Mouse (Mus musculus): Measurements from ENCODE around the gene Ptgis. TPM values are rescaled to one million over a fixed set of nuclear protein-coding genes. Genes with fewer than 3 reads are reported as not detected.

The Ptgis gene
- polyA plus RNA-seq, 1 experiment from 2014 or later = 37.6 TPM

- ATAC-seq (ENCODE audit: low read depth) = no peak
- Histone ChIP-seq H3K4me3 (ENCODE audit: low read depth, low read length) (no peak overlapping the region), H3K36me3 (ENCODE audit: control insufficient read depth, insufficient read depth, low read length) (no peaks in the 10 kb centered on the region), H3K4me2 (ENCODE audit: low read depth, low read length) (no peak overlapping the region), H3K9me3 (ENCODE audit: control insufficient read depth, low read length) (no peaks in the 10 kb centered on the region), H3K4me1 (ENCODE audit: control insufficient read depth, insufficient read depth, low read length) (peaks cover 4% of the 10 kb centered on the region; the same call in 1 of the 2 replicates), H3K9ac (ENCODE audit: low read depth, low read length) (no peak overlapping the region), H3K27me3 (replicated peaks; ENCODE audit: control insufficient read depth, insufficient read depth, low read length) (no peaks in the 10 kb centered on the region), H3K27ac (replicated peaks; ENCODE audit: low read depth, low read length) (no peak overlapping the region)
- WGBS = 76% methylated on average over 7 of the region's 7 CpGs
- DNase-seq (ENCODE audit: low spot score) = no peak
Measured at GRCm38 (mm10) chr2:167203505-167204166, 36.8 kb downstream of the Ptgis start.

- H3K27me3 ChIP-seq (replicated peaks; ENCODE audit: control insufficient read depth, insufficient read depth, low read length) = no peaks in the 10 kb centered on the region
- no peaks in the 10 kb centered on the region for H3K36me3 ChIP-seq (ENCODE audit: control insufficient read depth, insufficient read depth, low read length)
- peaks cover 4% of the 10 kb centered on the region; the same call in 1 of the 2 replicates for H3K4me1 ChIP-seq (ENCODE audit: control insufficient read depth, insufficient read depth, low read length)
- H3K27ac ChIP-seq (replicated peaks; ENCODE audit: low read depth, low read length) = no peak overlapping the region
- H3K4me3 ChIP-seq (ENCODE audit: low read depth, low read length) = no peak overlapping the region
- DNase-seq (ENCODE audit: low spot score) (peak; percentile 51), ATAC-seq (ENCODE audit: low read depth) (no peak)
- no peak overlapping the region for H3K9ac ChIP-seq (ENCODE audit: low read depth, low read length)
- WGBS = 39% methylated on average over 13 of the region's 16 CpGs
- no peaks in the 10 kb centered on the region for H3K9me3 ChIP-seq (ENCODE audit: control insufficient read depth, low read length)
- H3K4me2 ChIP-seq (ENCODE audit: low read depth, low read length) = no peak overlapping the region
Measured at GRCm38 (mm10) chr2:167201463-167202291, 38.7 kb downstream of the Ptgis start.

- WGBS = 57% methylated on average over 12 of the region's 13 CpGs
- H3K4me2 ChIP-seq (ENCODE audit: low read depth, low read length) = no peak overlapping the region
Measured at GRCm38 (mm10) chr2:167198660-167199427, 41.6 kb downstream of the Ptgis start.

DNA sequence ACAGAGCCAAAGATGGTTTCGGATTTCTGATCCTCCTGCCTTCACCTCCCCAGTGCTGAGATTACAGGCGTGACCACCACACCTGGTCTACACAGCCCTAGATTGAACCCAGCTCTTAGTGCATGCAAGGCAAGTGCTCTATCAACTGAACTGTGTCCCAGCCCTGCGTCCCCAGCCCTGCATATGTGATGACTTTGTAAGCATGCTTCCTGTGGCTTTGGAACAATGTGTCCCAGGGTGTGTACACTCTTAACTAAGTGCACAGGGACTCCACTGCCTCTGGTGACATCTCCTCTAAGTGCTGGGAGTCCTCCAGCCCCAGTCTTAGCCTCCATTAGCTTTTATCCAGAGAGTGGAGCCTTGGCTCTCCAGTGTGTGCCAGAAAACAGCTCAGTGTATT, 47.0 kb downstream of the Ptgis start:
- peaks cover 31% of the 10 kb centered on the region for H3K27me3 ChIP-seq (replicated peaks; ENCODE audit: control insufficient read depth, insufficient read depth, low read length)
- H3K36me3 ChIP-seq (ENCODE audit: control insufficient read depth, insufficient read depth, low read length) = no peaks in the 10 kb centered on the region
- H3K4me1 ChIP-seq (ENCODE audit: control insufficient read depth, insufficient read depth, low read length) = peaks cover 15% of the 10 kb centered on the region
- no peaks in the 10 kb centered on the region for H3K9me3 ChIP-seq (ENCODE audit: control insufficient read depth, low read length)
- H3K4me3 ChIP-seq (ENCODE audit: low read depth, low read length) = no peak overlapping the region
- ATAC-seq (ENCODE audit: low read depth) (no peak), DNase-seq (ENCODE audit: low spot score) (no peak)
- no peak overlapping the region for H3K27ac ChIP-seq (replicated peaks; ENCODE audit: low read depth, low read length)
- WGBS = 80% methylated on average over 3 of the region's 3 CpGs
- no peak overlapping the region for H3K9ac ChIP-seq (ENCODE audit: low read depth, low read length)
- H3K4me2 ChIP-seq (ENCODE audit: low read depth, low read length) = no peak overlapping the region

More at GRCm38 (mm10) chr2:167198660-167199427, 41.6 kb downstream of the Ptgis start:
- DNase-seq (ENCODE audit: low spot score) = peak; percentile 31
- Histone ChIP-seq H3K36me3 (ENCODE audit: control insufficient read depth, insufficient read depth, low read length) (no peaks in the 10 kb centered on the region), H3K9me3 (ENCODE audit: control insufficient read depth, low read length) (no peaks in the 10 kb centered on the region), H3K4me1 (ENCODE audit: control insufficient read depth, insufficient read depth, low read length) (peaks cover 4% of the 10 kb centered on the region; the same call in 1 of the 2 replicates), H3K9ac (ENCODE audit: low read depth, low read length) (no peak overlapping the region), H3K27me3 (replicated peaks; ENCODE audit: control insufficient read depth, insufficient read depth, low read length) (no peaks in the 10 kb centered on the region), H3K4me3 (ENCODE audit: low read depth, low read length) (no peak overlapping the region), H3K27ac (replicated peaks; ENCODE audit: low read depth, low read length) (no peak overlapping the region)
- no peak for ATAC-seq (ENCODE audit: low read depth)

DNA sequence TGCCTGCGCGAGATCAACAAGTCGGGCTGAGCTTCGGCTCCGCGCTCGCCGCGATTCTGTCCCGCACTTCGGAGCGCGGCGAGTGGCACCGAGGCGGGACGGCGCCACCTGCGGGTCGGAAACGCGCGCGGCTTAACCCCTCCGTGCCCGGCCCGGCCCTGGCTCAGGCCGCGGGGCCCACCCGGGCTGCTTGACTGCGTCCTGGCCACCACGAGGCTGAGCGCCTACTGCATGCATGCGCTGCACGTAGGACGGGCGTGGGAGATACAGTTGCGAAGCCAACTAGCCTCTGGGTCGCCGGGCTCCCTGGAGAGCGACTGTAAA, 50.4 kb downstream of the Ptgis start, which contains the start of gene Kcnb1:
Kcnb1 (minus strand) TSS at position 80 of the 324 bp plus-strand sequence.
- ATAC-seq (ENCODE audit: low read depth) (peak; percentile 67), DNase-seq (ENCODE audit: low spot score) (peak; percentile 79)
- no peaks in the 10 kb centered on the region for H3K9me3 ChIP-seq (ENCODE audit: control insufficient read depth, low read length)
- peak within 1 kb of the TSS; percentile 54 for H3K4me3 ChIP-seq (ENCODE audit: low read depth, low read length)
- peaks cover 15% of the 10 kb centered on the region for H3K4me1 ChIP-seq (ENCODE audit: control insufficient read depth, insufficient read depth, low read length)
- H3K27ac ChIP-seq (replicated peaks; ENCODE audit: low read depth, low read length) = peak within 1 kb of the TSS; percentile 28; the same call in 1 of the 2 replicates
- H3K9ac ChIP-seq (ENCODE audit: low read depth, low read length) = peak within 1 kb of the TSS; percentile 56
- under 1% methylated on average over 18 of the region's 41 CpGs for WGBS
- no peaks in the 10 kb centered on the region for H3K36me3 ChIP-seq (ENCODE audit: control insufficient read depth, insufficient read depth, low read length)
- H3K4me2 ChIP-seq (ENCODE audit: low read depth, low read length) = peak within 1 kb of the TSS; percentile 80
- H3K27me3 ChIP-seq (replicated peaks; ENCODE audit: control insufficient read depth, insufficient read depth, low read length) = peaks cover 44% of the 10 kb centered on the region

- Histone ChIP-seq H3K36me3 (ENCODE audit: control insufficient read depth, insufficient read depth, low read length) (no peaks in the 10 kb centered on the region), H3K27me3 (replicated peaks; ENCODE audit: control insufficient read depth, insufficient read depth, low read length) (peaks cover 44% of the 10 kb centered on the region), H3K27ac (replicated peaks; ENCODE audit: low read depth, low read length) (peak overlapping the region; percentile 28; the same call in 1 of the 2 replicates), H3K9ac (ENCODE audit: low read depth, low read length) (peak overlapping the region; percentile 56), H3K4me2 (ENCODE audit: low read depth, low read length) (peak overlapping the region; percentile 80), H3K4me1 (ENCODE audit: control insufficient read depth, insufficient read depth, low read length) (peaks cover 15% of the 10 kb centered on the region), H3K9me3 (ENCODE audit: control insufficient read depth, low read length) (no peaks in the 10 kb centered on the region), H3K4me3 (ENCODE audit: low read depth, low read length) (peak overlapping the region; percentile 54)
- DNase-seq (ENCODE audit: low spot score) (peak; percentile 63), ATAC-seq (ENCODE audit: low read depth) (peak; percentile 24; the same call in 1 of the 2 replicates)
- WGBS = under 1% methylated on average over 28 of the region's 91 CpGs
Measured at GRCm38 (mm10) chr2:167189291-167190075, 50.9 kb downstream of the Ptgis start.

GRCm38 (mm10) chr2:167188315-167189207, 51.8 kb downstream of the Ptgis start:
- Histone ChIP-seq H3K36me3 (ENCODE audit: control insufficient read depth, insufficient read depth, low read length) (no peaks in the 10 kb centered on the region), H3K4me2 (ENCODE audit: low read depth, low read length) (peak overlapping the region; percentile 80), H3K27me3 (replicated peaks; ENCODE audit: control insufficient read depth, insufficient read depth, low read length) (peaks cover 44% of the 10 kb centered on the region), H3K9me3 (ENCODE audit: control insufficient read depth, low read length) (no peaks in the 10 kb centered on the region), H3K4me1 (ENCODE audit: control insufficient read depth, insufficient read depth, low read length) (peaks cover 15% of the 10 kb centered on the region), H3K4me3 (ENCODE audit: low read depth, low read length) (peak overlapping the region; percentile 54), H3K9ac (ENCODE audit: low read depth, low read length) (0 out of 2 replicates have a peak overlapping the region, but pooled peaks have one; percentile 30), H3K27ac (replicated peaks; ENCODE audit: low read depth, low read length) (no peak overlapping the region)
- peak; percentile 84 for DNase-seq (ENCODE audit: low spot score)
- ATAC-seq (ENCODE audit: low read depth) = peak; percentile 56
- WGBS = 19% methylated on average over 49 of the region's 83 CpGs
